Mouse (Mus musculus) c-Kit-positive CD71-positive TER-119-positive erythroid progenitor cells, embryonic 14.5 days (primary cell): Measurements from ENCODE around the gene AU022751.
"Not testable (repeated sequence)": the region's sequence is repeated elsewhere in the genome, so short reads cannot be mapped to it uniquely, and the experiment has no call there.

ENCODE experiments used
- DNase-seq: peaks from one replicate; pipeline ENCODE4 v3.0.0-alpha.2; 2013; ENCODE audit warnings: low spot score

The AU022751 gene

DNA sequence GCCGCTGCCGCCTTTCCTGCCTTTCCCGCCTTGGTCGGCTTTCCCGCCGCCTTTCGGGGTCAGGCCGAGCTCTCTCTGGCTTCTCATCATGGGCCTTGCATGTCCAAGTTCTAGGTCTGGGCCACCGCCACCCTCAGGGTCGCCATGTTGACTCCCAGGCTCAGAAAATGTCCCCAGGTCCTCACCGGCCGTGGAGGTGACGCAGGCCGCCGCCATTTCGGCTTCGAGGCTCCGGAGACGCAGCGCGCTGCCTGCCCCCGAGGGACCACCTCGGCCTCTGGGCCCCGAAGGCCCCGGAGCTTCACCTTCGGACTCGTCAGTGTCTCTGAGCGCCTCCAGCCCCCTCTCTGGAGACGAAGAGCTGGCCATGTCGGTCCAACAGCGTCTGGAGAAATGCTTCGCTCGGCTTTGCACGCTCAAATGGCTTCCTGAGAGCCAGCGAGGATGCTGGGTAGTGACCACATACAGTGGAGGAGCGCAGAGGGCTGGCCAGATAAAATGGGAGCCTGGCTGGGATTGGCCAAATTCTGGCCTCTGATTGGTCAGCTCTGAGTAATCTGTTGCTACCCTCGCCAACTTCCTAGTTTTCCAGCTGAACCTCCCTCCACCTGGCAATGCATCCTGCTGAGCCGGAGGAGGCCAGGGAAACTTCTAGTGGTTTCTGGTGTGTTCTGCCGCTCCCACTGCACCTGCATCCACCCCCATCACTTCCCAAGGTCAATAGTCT is at the start of gene AU022751:
AU022751 (minus strand) TSS at position 466 of the 727 bp plus-strand sequence.
- DNase-seq: no peak

DNA sequence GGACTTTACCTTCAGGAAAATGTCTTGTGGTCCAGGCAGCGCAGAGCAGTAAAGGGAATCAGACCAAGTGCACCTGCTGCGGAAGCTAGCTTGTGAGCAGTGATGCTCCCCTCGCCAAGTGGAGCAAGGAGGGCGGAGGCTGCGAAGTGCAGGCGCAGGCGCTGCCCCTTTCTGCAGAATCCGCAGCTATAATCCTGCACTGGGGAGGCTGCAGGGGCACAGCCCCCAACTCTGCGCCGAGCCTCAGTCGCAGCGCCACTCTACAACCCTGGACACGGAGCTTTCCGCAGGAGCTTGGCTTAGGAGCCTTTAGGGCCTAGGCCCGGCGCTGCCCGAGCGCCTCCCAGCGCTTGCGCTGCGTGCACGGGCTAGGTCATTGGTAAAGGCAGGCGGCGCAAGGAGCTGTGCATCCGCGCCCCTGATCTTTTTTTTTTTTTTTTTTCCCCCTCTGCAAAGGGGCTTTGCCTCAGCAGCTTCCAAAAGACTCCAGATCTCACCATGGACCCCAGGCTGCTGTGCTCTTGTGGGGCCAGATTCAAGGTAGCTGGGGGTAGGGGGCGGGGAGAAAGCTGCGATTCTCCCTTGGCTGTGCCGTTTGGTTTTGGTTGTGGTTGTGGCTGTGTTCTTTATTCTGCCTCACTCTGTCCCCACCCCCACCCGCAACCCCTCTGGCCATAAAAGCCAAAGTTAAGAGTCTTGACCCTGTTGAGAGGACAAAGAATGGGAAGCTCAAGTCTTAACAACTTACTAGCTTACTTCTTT is 9.0 kb upstream of the AU022751 start:
- DNase-seq: no peak

- DNase-seq: no peak
These were observed 8.3 kb upstream of the AU022751 start for GRCm38 (mm10) chrX:6091547-6091946.

DNA sequence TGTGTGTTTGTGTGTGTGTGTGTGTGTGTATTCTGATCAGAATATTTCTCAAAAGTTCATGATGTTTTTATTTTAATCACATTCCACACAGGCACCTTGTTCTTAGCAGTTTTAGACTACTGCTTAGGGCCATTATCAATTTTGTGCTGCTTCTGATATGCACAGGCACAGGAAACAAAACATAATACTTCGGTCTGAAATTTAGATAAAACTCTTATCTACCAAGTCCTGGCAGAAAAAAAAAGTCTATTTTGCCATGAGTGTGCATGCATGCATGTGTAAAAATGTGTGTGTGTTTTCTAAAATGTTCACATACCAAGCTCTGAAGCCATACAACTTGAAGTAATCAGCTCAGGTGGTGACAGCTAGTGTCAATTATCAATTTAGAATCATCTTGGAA is 21.7 kb downstream of the AU022751 start:
- no peak for DNase-seq

DNA sequence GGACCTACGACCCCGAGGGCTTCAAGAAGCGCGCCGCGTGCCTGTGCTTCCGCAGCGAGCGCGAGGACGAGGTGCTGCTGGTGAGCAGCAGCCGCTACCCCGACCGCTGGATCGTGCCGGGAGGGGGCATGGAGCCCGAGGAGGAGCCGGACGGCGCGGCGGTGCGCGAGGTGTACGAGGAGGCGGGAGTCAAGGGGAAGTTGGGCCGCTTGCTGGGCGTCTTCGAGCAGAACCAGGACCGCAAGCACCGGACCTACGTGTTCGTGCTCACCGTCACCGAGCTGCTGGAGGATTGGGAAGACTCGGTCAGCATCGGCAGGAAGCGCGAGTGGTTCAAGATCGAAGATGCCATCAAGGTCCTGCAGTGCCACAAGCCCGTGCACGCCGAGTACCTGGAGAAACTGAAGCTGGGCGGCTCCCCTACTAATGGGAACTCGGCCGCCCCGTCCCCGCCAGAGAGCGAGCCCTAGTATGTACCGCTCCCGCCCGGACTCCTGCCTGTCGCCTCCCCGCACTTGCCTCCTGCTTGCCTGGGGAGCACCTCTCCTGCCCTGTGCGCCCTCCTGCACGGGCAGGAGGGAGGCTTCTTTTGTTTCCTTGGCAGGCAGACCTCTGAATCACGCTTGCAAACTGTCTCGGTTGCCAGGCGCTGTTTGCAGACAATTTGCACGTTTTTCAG is 35.1 kb downstream of the AU022751 start:
- DNase-seq: not testable (repeated sequence)

DNA sequence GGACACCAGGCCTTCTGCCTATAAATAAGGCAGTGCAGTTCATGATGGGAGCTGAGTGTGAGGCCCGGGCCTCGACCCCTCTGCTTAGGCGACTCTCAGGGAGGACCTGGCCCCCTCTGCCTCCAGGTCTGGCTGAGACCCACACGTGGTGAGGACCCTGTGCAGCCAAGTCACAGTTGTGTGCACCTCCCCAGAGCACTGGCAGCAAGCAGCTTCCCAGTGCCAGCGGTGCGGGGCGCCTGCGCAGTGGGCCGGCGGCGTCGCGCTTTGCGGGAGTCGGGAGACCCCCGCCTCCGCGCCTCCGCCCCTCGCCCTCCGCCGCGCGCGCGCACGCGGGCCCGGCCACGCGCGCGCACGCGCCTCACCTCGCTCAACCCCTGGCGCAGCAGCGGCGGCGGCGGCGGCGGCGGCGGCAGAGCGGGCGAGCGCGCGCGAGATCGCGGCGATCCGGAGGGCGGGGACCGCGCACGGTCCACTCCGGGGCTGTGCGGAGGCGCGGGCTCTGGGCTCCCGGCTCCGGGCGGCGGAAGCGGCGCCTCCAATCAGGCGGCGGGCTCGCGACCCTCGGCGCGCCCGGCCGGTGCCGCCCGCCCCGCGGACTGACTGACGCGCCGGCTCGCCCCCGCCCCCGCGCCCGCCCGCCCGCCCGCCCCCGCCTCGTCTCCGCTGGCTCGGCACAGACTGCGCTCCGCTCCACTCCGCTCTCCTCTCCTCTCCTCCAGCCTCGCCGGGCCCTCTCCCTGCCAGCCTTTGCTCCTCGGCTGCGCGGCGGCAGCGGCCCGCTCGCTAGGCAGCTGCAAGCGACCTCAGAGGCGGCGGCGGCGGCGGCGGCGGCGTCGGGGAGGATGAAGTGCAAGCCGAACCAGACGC is 35.9 kb downstream of the AU022751 start, which contains the start of gene Nudt11:
Nudt11 (plus strand) TSS at position 388 of the 870 bp plus-strand sequence.
- not testable (repeated sequence) for DNase-seq
